Mouse (Mus musculus): ENCODE measurements at regions not wholly inside any gene's neighbourhood (a gene's known extent, or its start where the extent isn't known, plus 50 kb on each side); places are given as distances from the start of the nearest gene placed in this dataset.

DNA sequence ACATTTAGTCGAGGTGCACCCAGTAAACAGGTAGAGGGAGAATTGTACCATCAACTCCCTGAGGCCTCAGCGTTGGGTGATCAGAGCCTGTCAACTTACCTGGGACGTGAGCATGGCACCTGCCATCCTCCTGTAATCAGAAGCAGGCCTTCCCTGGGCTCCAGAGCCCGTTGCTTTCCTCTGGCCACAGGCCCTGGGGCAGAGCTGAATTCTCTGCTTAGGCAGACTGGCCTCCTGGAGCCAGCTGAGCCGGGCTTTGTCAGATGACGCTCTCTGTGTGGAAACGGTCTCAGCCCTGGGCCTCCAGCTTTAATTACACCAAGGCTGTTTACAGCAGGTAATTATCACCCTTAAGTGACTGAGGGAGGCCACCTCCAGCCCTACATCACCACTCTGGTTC is 92.6 kb upstream of the Pmepa1 start:
- ATAC-seq: no peak

DNA sequence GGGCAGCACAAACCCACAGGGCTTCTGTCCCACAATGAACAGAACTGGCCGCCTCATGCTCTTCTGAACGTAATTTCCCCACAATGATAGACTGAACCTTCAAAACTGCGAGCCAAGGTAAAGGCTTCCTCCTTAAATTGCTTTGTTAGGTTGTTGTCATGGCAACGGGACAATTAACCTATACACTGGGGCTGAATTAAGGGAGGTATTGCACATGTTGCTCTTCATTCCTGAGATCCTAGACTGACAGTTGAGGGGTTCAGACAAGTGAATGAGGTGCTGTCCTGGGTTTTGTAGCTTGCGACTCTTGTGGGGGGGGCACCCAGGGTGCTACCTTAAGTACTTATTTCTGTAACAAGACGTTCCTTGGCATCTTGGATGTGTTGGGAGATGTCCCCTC is 100.6 kb upstream of the Pmepa1 start:
- ATAC-seq: no peak

DNA sequence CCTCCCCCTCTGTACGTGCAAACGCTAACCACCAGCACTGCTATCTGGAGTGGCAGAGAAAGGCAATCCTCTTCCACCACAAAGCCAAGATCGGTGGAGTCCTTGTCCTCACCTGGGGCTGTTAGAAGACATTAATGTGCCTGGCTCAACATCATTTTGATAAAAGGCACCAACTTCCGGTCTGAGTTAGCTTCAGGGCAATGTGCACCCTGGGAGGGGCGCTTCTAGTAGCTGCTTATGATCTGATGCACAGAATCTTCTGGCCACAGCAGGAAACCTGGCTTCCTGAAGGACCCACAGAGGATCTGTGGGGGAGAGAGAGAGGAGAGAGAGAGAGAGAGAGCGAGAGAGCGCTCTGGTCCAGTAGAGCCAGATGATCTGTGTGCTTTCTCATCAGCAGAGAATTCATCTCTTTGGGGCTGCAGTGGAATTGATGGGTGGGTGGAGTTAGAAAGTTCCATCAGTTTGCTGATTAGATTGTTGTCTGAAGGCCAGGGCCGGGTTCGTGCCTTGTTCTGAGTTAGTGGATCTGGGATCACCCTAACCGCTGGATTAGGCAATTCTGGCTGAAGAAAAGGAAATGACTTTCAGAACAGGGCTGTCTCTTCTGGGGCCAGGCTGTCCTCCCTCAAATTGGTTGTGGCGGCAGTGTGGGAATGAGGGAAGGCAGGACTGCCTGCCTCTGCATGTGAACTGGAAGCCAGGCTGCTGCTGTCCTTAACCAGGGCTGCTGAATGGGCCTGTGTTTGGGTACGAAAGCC is 101.3 kb upstream of the Pmepa1 start:
- ATAC-seq: peak; percentile 69

DNA sequence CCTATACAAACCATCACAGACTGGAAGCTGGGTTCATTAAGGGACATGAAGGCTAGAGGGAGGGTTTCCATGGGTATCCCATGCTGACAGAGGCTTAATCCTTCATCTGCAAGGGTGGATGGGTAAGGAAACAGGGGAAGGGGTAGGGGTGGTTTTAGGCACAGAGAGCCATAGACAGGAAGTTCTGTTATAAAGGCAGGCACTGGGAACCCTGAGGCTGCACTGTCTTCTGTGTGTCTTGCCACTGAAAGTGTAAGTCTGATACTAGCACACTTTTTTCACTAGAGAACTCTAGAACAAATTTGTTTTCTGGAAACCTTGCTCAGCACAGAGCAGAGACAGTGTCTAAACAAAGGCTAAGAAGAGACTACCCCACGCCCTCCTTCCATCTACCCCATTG is 103.4 kb upstream of the Pmepa1 start:
- peak; percentile 38 for ATAC-seq

DNA sequence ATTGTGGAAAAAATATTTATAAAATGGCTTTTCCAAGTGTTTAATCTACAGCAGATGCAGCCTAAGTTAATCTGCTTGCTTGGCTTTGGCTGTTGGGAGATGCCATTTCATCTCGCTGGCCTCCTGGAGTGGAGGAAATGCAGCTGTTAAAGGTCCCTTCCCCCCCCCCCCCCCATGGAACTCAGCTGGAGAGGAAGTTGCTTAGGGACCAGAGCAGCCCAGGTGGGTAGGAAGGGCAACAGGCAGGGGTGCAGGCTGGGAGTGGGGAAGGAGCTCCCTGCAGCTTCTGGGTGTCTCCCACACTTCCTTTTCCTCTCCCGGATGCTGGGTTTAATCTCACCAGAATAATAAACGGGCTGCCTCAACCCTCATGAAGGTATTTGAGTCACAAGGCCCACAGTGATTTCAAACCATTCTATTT is 104.0 kb upstream of the Pmepa1 start:
- ATAC-seq: peak; percentile 38

DNA sequence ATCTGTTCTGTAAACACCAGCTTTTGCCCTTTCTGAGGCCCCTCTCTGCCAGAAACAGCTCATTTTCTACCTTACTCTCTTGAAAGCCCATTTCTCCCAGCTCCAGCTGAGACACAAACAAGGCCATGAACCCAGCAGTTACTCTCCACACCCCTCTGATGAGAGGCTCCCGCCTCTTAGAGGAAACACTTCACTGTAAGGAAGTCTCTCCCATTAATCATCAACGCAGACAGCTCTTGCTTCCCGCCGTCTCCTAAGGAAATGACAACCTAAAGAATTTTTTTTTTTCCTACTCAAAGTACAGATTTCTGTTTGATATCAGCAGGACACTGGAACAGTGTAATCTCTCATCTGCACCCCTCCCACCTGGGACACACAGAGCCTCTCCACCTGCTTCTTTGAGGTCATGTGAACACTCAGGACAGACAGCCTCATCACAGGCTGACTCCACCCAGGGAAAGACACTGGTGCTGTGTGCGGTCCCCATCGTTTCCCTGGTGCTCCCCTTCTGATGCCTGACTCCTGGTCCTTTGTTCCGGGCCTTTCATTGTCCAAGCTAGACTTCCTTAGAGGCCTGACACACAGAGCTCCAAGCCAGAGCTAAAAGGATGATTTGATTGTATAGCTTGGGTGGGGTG is 106.0 kb upstream of the Pmepa1 start:
- ATAC-seq: no peak

DNA sequence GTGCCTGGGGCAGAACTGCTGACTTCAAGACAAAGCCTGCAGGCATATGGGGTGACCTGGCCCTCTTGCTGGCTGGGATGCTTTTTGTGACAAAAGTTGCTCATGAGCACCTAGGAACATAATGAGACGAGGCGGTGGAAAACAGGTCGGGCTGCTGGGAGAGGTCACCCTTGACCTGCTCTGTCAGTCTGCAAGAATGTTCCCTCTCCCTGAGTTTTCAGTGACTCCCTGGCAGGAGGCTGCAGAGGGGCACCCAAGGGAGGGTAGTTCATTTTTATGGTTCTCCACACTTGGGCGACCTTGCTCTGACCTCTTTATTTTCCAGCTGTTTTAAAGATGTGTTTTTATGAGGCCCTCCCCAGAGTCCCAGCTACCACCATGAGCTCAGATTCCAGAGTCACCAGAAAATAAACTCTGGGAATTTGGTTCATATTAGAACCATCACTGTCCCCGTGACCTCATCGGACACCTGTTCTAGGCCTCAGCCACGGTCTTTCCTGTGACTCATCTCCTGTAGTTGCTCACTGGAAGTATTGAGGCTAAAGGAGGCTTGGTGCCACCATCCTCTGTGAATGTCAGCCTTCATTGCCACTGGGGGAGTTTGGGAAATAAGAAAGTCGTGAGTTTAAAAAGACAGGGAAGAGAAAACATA is 108.7 kb upstream of the Pmepa1 start:
- ATAC-seq: peak; percentile 10

DNA sequence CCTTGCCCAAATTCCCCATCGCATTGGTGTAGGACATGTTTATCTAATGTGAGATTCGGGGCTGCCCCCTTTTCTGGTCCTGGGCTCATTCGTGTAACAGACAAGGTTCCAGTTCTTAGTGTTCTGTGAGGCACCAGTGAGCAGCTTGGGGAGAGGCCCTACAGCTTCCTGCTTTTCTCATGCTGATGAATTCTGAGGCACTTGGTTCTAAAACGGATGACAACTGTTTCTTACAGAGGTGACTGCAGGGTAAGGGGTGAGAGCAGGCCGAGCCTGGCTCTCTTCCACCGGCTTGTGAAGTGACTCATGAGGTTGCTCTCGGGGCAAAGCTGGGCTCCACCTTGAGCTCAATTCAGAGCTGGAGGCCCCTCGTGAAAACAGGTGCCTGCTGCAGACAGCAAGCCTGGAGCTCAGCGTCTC is 109.4 kb upstream of the Pmepa1 start:
- peak; percentile 94 for ATAC-seq

DNA sequence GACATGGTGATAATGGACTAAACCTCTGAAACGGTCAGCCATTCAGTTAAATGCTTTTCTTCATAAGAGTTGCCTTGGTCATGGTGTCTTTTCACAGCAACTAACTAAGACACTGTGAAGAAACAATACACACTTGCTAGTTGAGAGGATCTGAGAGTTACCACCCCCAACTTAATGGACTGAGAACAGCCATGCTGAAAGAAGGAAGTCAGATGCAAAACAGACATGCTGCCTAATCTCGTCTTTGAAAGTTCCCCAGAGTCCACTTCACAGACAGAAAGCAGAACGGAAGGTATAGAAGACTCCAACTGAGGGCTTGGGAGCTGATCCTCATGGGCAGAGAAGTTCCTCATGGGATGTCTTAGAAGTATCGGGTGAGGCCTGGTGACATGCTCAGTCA is 111.8 kb upstream of the Pmepa1 start:
- no peak for ATAC-seq

DNA sequence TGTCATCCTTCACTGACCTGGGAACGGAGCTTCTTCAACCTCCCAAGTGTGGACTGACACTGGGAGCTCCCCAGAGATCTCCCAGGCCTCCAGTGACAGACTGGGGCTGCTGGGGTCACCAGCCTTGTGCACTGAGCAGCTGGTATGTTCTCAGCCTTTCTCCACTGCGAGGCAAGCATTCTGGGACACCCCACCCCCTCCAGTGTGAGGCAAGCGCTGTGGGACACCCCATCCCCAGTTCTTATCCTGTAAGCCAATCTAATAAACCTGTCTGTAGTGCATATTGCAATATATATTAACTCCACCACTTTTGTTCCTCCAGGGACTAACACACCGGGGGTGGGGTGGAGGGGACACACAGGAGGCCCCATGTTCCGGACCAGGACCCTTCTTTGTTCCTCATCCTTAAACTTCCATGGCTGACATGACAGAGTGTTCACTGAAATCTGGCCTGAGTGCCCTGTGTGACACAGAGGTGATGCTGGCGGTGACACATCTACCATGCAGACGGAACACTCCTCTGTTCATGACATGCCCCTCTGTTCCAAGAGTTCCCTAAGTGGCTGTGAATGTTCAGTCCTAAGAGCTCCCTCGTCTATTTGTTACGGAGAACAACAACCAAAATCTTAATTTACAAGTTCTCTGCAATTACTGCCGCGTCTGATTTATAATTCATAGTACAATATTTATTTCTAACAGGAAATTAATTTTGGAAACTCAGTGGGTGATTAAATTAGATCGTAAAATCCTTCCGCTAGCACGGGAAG is 116.4 kb upstream of the Pmepa1 start:
- no peak for ATAC-seq

DNA sequence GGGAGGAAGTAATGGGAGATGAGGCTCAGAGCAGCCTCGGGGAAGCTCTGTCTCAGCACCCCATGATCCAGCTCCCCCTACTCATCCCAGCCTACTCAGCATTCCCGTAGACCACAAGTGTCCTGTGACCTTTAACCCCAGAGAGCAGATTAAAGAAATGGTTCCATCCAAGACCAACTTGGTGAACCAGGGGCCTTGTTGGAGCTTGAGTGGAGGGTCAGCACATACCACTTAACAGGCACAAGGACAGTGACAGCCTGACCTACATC is 116.9 kb upstream of the Pmepa1 start:
- no peak for ATAC-seq

DNA sequence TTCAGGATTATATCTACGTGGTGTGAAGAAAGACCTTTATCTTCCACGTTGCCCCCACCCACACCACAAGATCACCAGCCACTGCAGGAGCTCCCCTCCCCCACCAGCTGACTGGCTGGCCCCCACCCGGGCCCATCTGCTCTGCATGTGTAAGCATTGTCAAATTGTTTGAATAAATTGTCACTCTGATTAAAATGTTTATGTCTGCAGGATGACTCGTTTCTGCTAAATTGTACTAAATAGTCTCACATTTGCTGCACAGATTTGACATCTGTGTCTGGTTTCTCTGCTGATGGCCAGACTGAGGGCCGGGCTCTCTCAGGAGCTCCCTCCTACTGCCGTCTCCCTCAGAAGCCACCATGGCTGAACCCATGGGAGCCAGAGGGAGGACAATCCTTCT is 119.2 kb upstream of the Pmepa1 start:
- ATAC-seq: no peak

DNA sequence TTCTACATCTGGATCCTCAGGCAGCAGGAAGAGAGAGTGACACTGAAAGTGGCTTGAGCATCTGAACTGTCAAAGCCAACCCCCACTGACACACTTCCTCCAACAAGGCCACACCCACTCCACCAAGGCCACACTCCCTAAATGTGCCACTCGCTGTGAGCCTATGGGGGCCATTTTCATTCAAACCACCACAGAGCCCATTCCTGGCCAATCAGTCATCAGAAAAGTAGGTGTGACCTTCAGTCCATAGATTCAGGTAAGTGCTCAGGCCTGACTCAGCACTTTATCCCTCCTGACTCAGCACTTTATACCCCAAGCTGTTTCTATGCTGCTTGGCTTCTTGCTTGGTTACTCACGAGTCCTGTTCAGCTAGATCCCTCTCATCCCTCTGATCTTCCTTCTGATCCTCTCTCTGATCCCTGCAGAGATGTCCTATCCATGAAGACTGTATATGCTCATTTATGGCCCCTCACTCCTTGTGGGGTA is 121.6 kb upstream of the Pmepa1 start:
- no peak for ATAC-seq

DNA sequence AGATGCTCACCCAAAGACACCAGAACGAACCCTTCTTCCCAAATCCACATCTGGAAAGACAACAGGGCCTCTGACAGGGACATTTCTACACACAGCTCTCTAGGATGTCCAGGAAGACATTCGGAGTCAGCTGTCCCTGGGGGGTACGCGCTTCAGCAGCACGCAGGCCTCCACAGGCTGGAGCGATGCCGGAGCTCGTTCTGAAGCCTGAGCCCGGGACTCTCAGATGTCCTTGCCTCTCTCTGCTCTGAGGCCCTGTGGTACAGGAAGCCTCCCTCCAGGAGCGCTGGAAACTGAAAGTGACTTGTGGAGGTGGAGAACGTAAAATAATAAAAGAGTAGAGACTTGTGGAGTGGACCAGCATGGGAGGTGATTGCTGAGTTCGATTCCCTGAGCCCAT is 116.8 kb upstream of the 1700021F07Rik start:
- no peak for ATAC-seq

DNA sequence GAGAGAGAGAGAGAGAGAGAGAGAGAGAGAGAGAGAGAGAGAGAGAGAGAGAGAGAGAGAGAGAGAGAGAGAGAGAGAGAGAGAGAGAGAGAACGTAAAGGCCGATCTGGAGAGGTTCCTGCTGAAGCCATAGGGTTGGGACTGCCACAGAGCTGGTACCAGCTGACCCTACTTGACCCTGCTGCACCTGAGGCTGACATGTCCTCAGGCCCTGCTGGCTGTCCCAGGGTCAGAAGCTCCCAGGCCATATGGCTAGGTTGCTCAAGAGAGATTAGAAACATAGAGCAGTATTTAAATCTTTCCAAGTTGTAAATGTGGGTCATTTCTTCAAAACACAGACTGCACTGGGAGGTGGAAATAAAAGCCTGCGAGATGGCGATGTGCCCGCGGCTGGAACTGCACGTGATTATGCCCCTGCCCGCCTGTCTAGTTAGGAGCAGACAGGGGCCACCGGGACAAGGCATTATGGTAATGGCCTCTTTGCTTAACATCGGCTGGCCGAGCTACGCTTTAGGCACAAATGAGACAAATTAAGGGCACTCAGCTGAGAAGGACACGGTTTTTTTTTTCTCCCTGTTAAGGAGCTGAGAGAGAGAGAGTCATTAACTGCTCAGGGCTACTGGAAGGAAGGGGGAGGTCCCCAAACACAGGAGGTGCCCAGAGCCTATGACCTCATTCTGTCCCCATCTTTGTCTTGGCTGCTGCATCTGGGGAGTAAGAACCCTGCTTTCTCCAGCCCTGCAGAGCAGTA is 115.9 kb upstream of the 1700021F07Rik start:
- no peak for ATAC-seq

DNA sequence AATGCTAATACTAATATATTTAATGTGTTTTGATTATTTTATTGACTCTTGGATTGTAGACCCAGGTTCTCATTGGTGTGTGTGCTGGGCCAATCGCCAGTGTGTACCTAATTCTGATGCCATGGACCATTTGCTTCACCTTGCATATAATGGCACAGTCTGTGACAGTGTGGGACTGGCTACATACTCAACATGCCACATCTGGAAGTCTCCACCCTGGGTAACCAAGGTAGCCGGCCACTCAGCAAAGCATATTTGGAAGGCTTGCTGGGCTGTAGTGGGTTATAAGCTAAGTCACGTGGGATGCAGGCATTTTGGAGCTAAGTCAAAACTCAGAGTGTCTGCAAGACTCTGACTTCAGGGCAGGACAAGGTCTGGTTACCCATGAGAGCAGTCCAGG is 115.3 kb upstream of the 1700021F07Rik start:
- ATAC-seq: no peak

DNA sequence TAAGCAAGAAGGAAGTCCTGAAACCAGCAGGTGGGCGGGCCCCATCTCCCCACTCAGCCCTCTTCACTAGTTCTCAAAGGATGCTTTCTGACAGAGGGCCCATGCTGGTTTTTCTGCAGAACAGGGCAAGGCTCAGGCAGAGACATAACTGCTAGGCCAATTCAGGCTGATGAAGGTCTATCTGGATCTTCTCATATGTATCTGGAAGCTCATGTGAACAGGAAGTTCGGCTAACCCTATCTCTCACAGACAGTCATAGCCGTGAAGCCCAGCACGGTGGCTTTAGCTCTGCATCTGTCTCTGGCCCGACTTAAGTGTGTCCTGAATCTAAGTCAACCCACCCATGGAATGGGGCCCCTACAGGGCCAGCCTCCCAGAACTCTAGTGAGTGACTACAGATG is 113.7 kb upstream of the 1700021F07Rik start:
- ATAC-seq: peak; percentile 30

DNA sequence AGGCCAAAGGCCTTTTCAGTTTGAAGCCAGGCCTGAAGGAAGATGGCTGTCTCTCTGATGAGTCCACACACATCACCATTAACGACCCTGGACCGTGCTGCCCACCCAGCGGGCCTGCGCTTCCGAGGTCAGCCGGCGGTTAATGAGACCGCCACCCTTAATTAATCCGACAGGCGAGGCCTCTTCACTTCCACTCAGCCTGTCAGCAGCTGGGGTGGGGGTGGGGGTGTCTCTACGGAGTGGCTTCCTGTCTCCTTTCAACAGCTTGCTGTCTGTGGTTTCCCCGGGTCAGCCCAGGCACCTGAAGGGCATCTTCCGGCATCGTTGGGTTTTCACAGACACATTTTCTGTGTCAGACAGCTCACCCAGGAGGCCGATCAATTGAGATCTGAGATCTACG is 113.0 kb upstream of the 1700021F07Rik start:
- peak; percentile 95 for ATAC-seq

DNA sequence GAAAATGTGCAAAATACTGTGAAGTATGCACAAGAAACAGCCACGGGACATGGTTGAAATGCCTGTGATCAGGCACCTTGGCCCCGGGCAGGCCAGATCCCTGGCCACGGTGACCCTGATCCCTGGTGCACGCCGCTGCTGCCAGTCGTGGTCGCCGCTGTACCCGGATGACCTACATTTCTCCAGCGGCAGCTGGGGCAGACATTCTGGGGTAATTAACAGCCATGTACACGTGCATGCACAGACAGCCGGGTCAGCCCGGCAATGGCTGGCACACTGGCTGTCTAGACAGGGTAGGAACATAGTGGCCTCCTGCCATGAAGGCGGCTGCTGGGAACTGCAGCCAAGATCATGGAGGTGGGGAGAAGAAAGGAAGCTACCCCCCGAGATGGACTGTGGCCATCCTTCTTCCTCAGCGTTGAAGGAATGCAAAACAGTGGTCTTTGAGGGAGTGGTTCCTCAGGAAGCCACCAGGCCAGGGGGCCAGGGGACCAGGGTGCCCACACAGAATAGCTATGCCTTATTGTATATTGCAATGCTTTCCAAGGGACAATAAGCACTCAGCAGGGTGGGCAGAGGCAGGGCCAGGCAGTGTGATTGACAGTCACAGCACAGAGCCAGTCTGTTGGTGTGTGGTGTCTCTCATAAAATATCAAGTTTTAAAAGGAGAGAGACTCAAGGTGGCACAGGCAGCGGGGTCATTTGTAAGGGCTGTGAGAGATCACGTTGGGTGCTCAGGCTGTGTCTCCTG is 108.3 kb upstream of the 1700021F07Rik start:
- ATAC-seq: no peak

DNA sequence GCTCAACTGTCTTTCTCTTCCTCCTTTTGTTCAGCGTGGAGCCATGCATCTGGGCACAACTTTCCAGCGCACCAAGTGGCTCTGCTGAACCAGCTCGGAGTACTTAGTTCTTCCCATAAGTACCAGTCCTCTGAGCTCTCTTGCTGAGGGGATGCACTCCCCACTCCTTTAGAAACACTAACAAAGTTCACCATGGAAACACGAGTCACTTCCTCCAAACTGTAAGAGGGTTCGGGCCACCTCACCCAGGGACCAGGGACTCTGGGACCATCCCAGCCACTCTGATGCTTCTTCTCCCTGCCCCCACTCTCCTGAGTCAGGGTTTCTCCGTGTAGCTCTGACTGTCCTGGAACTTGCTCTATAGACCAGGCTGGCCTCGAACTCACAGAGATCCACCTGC is 107.0 kb upstream of the 1700021F07Rik start:
- ATAC-seq: no peak

DNA sequence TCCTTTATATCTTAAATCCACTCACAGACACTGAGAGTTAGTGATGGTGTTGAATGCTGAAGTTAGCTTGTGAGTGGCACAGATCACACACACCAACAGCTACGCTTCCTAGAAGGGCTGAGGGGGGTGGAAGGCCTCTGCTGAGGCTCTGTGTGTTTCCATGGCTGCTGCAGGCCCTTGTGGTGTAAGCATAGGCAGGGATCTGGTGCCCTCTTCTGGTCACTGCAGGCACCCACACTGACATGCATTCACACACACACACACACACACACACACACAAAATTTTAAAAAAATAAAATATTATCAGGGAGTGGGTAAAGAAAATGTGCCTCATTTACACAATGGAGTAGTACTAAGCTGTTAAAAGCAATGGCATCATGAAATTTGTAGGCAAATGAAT is 105.5 kb upstream of the 1700021F07Rik start:
- no peak for ATAC-seq

DNA sequence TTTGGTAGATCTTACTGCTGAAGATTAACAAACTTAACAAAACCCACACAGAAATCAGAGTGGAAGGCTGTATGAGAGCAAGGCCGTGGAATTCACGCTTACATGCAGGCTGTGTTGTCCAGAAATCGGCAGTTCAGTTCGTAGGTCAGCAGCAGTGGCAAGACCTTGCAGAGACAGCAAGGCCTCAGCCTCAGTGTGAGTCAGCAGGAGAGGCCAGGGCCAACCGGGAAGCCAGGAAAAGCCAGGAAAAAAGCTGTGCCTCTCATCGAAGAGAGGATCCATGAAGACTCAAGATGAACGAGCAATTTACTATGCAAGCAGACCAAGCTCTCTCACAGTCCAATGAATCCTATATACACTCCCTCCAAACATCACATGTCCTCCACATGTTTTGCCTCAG is 103.4 kb upstream of the 1700021F07Rik start:
- no peak for ATAC-seq

Data from inflammation-experienced regulatory T-cells, adult 6 months (primary cell).